Comparison of ENCODE assay signal across 31 mouse cellular contexts in the genomic region with DNA sequence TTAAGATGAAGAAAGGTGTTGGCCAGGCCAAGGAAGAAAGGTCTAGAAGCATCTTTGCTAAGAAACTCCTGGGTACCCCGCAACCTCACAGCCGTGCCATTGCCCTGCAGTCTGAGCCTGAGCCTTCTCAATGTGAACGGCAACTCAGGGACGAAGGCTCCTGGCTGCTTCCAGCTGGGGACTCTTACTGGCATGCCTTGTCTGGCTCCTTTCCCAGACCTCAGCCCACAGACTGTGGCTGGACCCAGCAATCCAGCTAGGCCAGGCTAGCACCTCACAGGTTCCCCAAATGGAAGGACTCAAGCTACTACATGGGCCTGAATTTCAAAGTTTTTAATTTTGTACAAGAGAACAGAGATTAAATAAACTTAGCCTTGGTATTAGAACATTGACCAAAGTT. TPM values are rescaled to one million over a fixed set of nuclear protein-coding genes. Genes with fewer than 3 reads are reported as not detected.
A peak's percentile ranks its signal among the peaks of the same experiment; 100 is the strongest.
DNase-seq lines count a peak whose midpoint lies in the region; ATAC-seq and TF ChIP-seq lines count a peak whose summit lies in the region.
"Had no signal": no experiment of that assay in that cellular context is flagged by ENCODE, and none has a peak within 500 bp of the region (broad histone marks: within the 10 kb centered on the region; RNA-seq: fewer than 3 reads in every experiment).

No protein-coding gene starts in this region.

- H3K4me3 ChIP-seq in kidney, adult 2 months (ENCODE audit: insufficient read depth, low read depth, low read length): no peak overlapping the region
- H3K4me3 ChIP-seq: forebrain, embryonic 10.5 days; forebrain, embryonic 13.5 days; heart, embryonic 10.5 days; hindbrain, embryonic 13.5 days; intestine, embryonic 15.5 days had no signal

- intact Hi-C loops in left cerebral cortex, postnatal 4 days (cut with DNase I): no loop called here

- ATAC-seq in frontal cortex, adult (ENCODE audit: low TSS enrichment): peak; percentile 11; the same call in 1 of the 2 replicates
- ATAC-seq: activated CD4-positive, CD25-positive, alpha-beta regulatory T cell, adult 4 months; CD4-positive, CD25-positive, alpha-beta regulatory T cell, adult 4 months; forebrain, embryonic 13.5 days; forebrain, embryonic 16.5 days; hindbrain, embryonic 16.5 days; intestine, embryonic 15.5 days had no signal

- WGBS in kidney, adult 2 months: 64% methylated on average over 4 of the region's 4 CpGs

- no peak overlapping the region for H3K27ac ChIP-seq in kidney, adult 2 months (ENCODE audit: insufficient read depth, low read depth, low read length)
- H3K27ac ChIP-seq: forebrain, embryonic 10.5 days; forebrain, embryonic 13.5 days; heart, embryonic 10.5 days; hindbrain, embryonic 13.5 days; intestine, embryonic 15.5 days had no signal

- peaks cover 5% of the 10 kb centered on the region for H3K4me1 ChIP-seq in kidney, adult 2 months (ENCODE audit: control insufficient read depth, insufficient read depth, low read length)

- H3K27me3 ChIP-seq in kidney, adult 2 months (replicated peaks; ENCODE audit: control insufficient read depth, insufficient read depth, low read length): no peaks in the 10 kb centered on the region
- H3K27me3 ChIP-seq: forebrain, embryonic 13.5 days; hindbrain, embryonic 13.5 days; intestine, embryonic 15.5 days had no signal

- TF ChIP-seq POLR2A in kidney, adult 2 months (IDR thresholded peaks at IDR 0.05; ENCODE audit: low read depth, low read length): no peak

- no peaks in the 10 kb centered on the region for H3K36me3 ChIP-seq in kidney, adult 2 months (ENCODE audit: control insufficient read depth, insufficient read depth, low read length)

- TF ChIP-seq CTCF in kidney, adult 2 months (conservative IDR thresholded peaks at IDR 0.05; ENCODE audit: insufficient read depth, insufficient read length, low read depth, low read length): no peak

- DNase-seq in frontal cortex, adult 2 months (ENCODE audit: extremely low spot score in 1 of 2, low spot score in 1 of 2): no peak
- peak; percentile 49 for DNase-seq in left cerebral cortex, postnatal 4 days
- no peak for DNase-seq in left cerebral cortex, adult 9 months (ENCODE audit: low spot score in 2 of 2)
- peak; percentile 46 for DNase-seq in brain, adult 2 months (ENCODE audit: low read depth, low spot score)
- DNase-seq in kidney, adult 2 months: no peak
- DNase-seq: adrenal gland, postnatal 10 days; adrenal gland, postnatal 36 days; cerebellum, adult 11 months; cerebellum, adult 2 months; cerebellum, adult 9-11 months; gastrocnemius, postnatal 25 days; heart, adult 18-20 months; kidney, adult 11 months had no signal

RNA-seq across cellular contexts. Expression of a gene that starts 4.8 kb away (rescaled TPM):
- polyA plus RNA-seq in frontal cortex, adult 2 months (2012; rRNA removed): 60.0 and 69.0 TPM in 2 replicates
- total RNA-seq in left cerebral cortex, postnatal 4 days (2021): 10 to 100 TPM; 29.3 to 30.5 TPM
- 72.5 and 93.3 TPM in 2 replicates for polyA plus RNA-seq in kidney, adult 2 months (2012; rRNA removed)

RNA-seq across cellular contexts. Expression of a gene that starts 13.6 kb away (rescaled TPM):
- 1.7 and 1.9 TPM in 2 replicates for polyA plus RNA-seq in frontal cortex, adult 2 months (2012; rRNA removed)
- total RNA-seq in left cerebral cortex, postnatal 4 days (2021): under 1 TPM; 0.42 to 0.66 TPM
- 1.1 TPM in 2 replicates for polyA plus RNA-seq in kidney, adult 2 months (2012; rRNA removed)
- total RNA-seq: gastrocnemius, postnatal 25 days; hematopoietic stem cell, adult 5-6 weeks had no signal
- polyA plus RNA-seq: embryonic facial prominence, embryonic 11.5 days had no signal

RNA-seq across cellular contexts. Expression of a gene that starts 13.7 kb away (rescaled TPM):
- 7.9 and 8.9 TPM in 2 replicates for polyA plus RNA-seq in frontal cortex, adult 2 months (2012; rRNA removed)
- 10 to 100 TPM in 1 of 2 experiments, 1 to 10 TPM in 1; 6.5 to 11.2 TPM for total RNA-seq in left cerebral cortex, postnatal 4 days (2021)
- polyA plus RNA-seq in kidney, adult 2 months (2012; rRNA removed): 8.0 and 11.8 TPM in 2 replicates

RNA-seq across cellular contexts. Expression of a gene that starts 21.0 kb away (rescaled TPM):
- polyA plus RNA-seq in frontal cortex, adult 2 months (2012; rRNA removed): 3.2 and 3.5 TPM in 2 replicates
- 1 to 10 TPM; 3.0 to 3.2 TPM for total RNA-seq in left cerebral cortex, postnatal 4 days (2021)
- polyA plus RNA-seq in kidney, adult 2 months (2012; rRNA removed): not detected in 2 replicates
- total RNA-seq: adrenal gland, adult 18-20 months; adrenal gland, postnatal 36 days; gastrocnemius, adult 8-10 months; gastrocnemius, postnatal 25 days; heart, adult 18-20 months; heart, postnatal 25 days; hematopoietic stem cell, adult 5-6 weeks; MEL had no signal
- polyA plus RNA-seq: C2C12; gonadal fat pad, adult 2 months had no signal

RNA-seq across cellular contexts. Expression of a gene that starts 22.4 kb away (rescaled TPM):
- 1.8 and 4.8 TPM in 2 replicates for polyA plus RNA-seq in frontal cortex, adult 2 months (2012; rRNA removed)
- total RNA-seq in left cerebral cortex, postnatal 4 days (2021): under 1 TPM; 0.34 to 0.58 TPM
- 0.12 TPM in 1 of 2 replicates, not detected in the other for polyA plus RNA-seq in kidney, adult 2 months (2012; rRNA removed)
- total RNA-seq: adrenal gland, postnatal 10 days; adrenal gland, postnatal 36 days; gastrocnemius, adult 8-10 months; gastrocnemius, postnatal 25 days; heart, adult 18-20 months; heart, postnatal 25 days; hematopoietic stem cell, adult 5-6 weeks had no signal
- polyA plus RNA-seq: activated CD4-positive, CD25-positive, alpha-beta regulatory T cell, adult 4 months; embryonic facial prominence, embryonic 11.5 days had no signal

Comparison
In these comparisons a context has a peak if more than half of its experiments do, and no peak if none do; other contexts are left out.
1. DNase-seq: peak in left cerebral cortex, postnatal 4 days (single experiment) and brain, adult 2 months (single experiment); none in frontal cortex, adult 2 months (0 of 2), left cerebral cortex, adult 9 months (0 of 2) and kidney, adult 2 months (single experiment).